Mouse (Mus musculus) myocyte (in vitro differentiated cells): ENCODE data around the gene Adamts18. TPM values are rescaled to one million over a fixed set of nuclear protein-coding genes. Genes with fewer than 3 reads are reported as not detected.
"Not testable (repeated sequence)": the region's sequence is repeated elsewhere in the genome, so short reads cannot be mapped to it uniquely, and the experiment has no call there.

Source experiments
- H3K27me3 ChIP-seq: one replicate; pipeline ENCODE4 v1.6.1; 2011; ENCODE audit not compliant: control insufficient read depth, insufficient read depth, insufficient read length
- H3K36me3 ChIP-seq: one replicate; pipeline ENCODE4 v1.6.1; 2011; ENCODE audit not compliant: control insufficient read depth, insufficient read depth
- H3K4me2 ChIP-seq: one replicate; pipeline ENCODE4 v1.6.1; 2011; ENCODE audit warnings: low read depth, control low read depth
- H3K4me3 ChIP-seq: one replicate; pipeline ENCODE4 v1.5.1; 2011; ENCODE audit warnings: mild to moderate bottlenecking, control low read depth, moderate library complexity
- H3K79me2 ChIP-seq: one replicate; pipeline ENCODE4 v1.6.1; 2011; ENCODE audit not compliant: control insufficient read depth, insufficient read depth
- H3ac ChIP-seq: one replicate; pipeline ENCODE4 v1.6.1; 2011; ENCODE audit not compliant: control insufficient read depth, insufficient read length
- CEBPB ChIP-seq: IDR thresholded peaks from 2 replicates; pipeline ENCODE4 v1.6.1; 2011; ENCODE audit warnings: mild to moderate bottlenecking, moderate library complexity; ENCODE audit not compliant: poor library complexity, insufficient read depth, severe bottlenecking
- E2F4 ChIP-seq: IDR thresholded peaks from one replicate; pipeline ENCODE4 v1.6.1; 2011; ENCODE audit warnings: mild to moderate bottlenecking, control low read depth, moderate library complexity; ENCODE audit not compliant: insufficient read depth
- MAX ChIP-seq: IDR thresholded peaks from one replicate; pipeline ENCODE4 v1.6.1; 2011; ENCODE audit warnings: low read depth, mild to moderate bottlenecking, control low read depth
- MYOD1 ChIP-seq, 3 experiments: IDR thresholded peaks; one replicate each; pipeline ENCODE4 v1.6.1; 2011; ENCODE audit warnings: control low read depth in 2 of 3, low read depth in 2 of 3, mild to moderate bottlenecking in 2 of 3, moderate library complexity in 1 of 3; ENCODE audit not compliant: insufficient read length in 2 of 3, control insufficient read depth in 1 of 3
- MYOG ChIP-seq, 3 experiments: IDR thresholded peaks; one replicate each; pipeline ENCODE4 v1.6.1; 2011; ENCODE audit warnings: control low read depth in 2 of 3, low read depth in 2 of 3, mild to moderate bottlenecking in 2 of 3; ENCODE audit not compliant: insufficient read length in 2 of 3, control insufficient read depth in 1 of 3, insufficient read depth in 1 of 3
- POLR2A ChIP-seq: IDR thresholded peaks from one replicate; pipeline ENCODE4 v1.6.1; 2011; ENCODE audit warnings: low read depth, mild to moderate bottlenecking, control low read depth, moderate library complexity; ENCODE audit not compliant: insufficient read length
- POLR2AphosphoS2 ChIP-seq: IDR thresholded peaks from one replicate; pipeline ENCODE4 v1.6.1; 2011; ENCODE audit warnings: low read depth, control low read depth; ENCODE audit not compliant: insufficient read length
- REST ChIP-seq: IDR thresholded peaks from one replicate; pipeline ENCODE4 v1.6.1; 2011; ENCODE audit warnings: mild to moderate bottlenecking, control low read depth, moderate library complexity; ENCODE audit not compliant: insufficient read depth, insufficient read length
- SRF ChIP-seq: IDR thresholded peaks from one replicate; pipeline ENCODE4 v1.6.1; 2011; ENCODE audit warnings: low read depth; ENCODE audit not compliant: control insufficient read depth, insufficient read length
- TCF12 ChIP-seq: IDR thresholded peaks from one replicate; pipeline ENCODE4 v1.6.1; 2011; ENCODE audit warnings: mild to moderate bottlenecking, control low read depth; ENCODE audit not compliant: poor library complexity, insufficient read depth, severe bottlenecking
- TCF3 ChIP-seq: IDR thresholded peaks from one replicate; pipeline ENCODE4 v1.6.1; 2011; ENCODE audit warnings: low read depth, control low read depth; ENCODE audit not compliant: insufficient read length
- USF1 ChIP-seq: IDR thresholded peaks from one replicate; pipeline ENCODE4 v1.6.1; 2011; ENCODE audit warnings: low read depth, mild to moderate bottlenecking, control low read depth, moderate library complexity
- polyA plus RNA-seq: library from polyadenylated mRNA; unstranded; fragments of >200 nt; fragmentation: generic; extraction: Trizol; gene quantifications from one replicate; pipeline ENCODE4 v1.2.1, GENCODE M21; 2012; ENCODE audit warnings: missing spikeins

The Adamts18 gene
- polyA plus RNA-seq, 1 experiment, result not detected

GRCm38 (mm10) chr8:113803830-113804611 is 44.5 kb downstream of the Adamts18 start:
- Histone ChIP-seq H3ac (no peak overlapping the region), H3K36me3 (no peaks in the 10 kb centered on the region), H3K79me2 (no peaks in the 10 kb centered on the region), H3K27me3 (no peaks in the 10 kb centered on the region), H3K4me3 (no peak overlapping the region), H3K4me2 (peak overlapping the region; percentile 15)
- TF ChIP-seq MAX (no peak), SRF (peak; percentile 53)

GRCm38 (mm10) chr8:113801551-113801950 is 47.0 kb downstream of the Adamts18 start:
- H3K79me2 ChIP-seq, result no peaks in the 10 kb centered on the region
- no peaks in the 10 kb centered on the region for H3K27me3 ChIP-seq
- H3K4me2 ChIP-seq, result no peak overlapping the region
- H3K36me3 ChIP-seq, result no peaks in the 10 kb centered on the region
- no peak overlapping the region for H3ac ChIP-seq
- H3K4me3 ChIP-seq, result no peak overlapping the region
- no peak for TF ChIP-seq CEBPB
- no peak for TF ChIP-seq E2F4
- TF ChIP-seq POLR2A, result no peak
- TF ChIP-seq USF1, result no peak
- no peak for TF ChIP-seq SRF
- TF ChIP-seq TCF12, result no peak
- no peak for TF ChIP-seq MYOG (IDR thresholded peaks at IDR 0.05; ENCODE audit: control insufficient read depth in 1 of 3, insufficient read depth in 1 of 3, insufficient read length in 2 of 3, low read depth in 2 of 3)
- no peak for TF ChIP-seq TCF3

- H3K4me2 ChIP-seq, H3K36me3 ChIP-seq, H3K4me3 ChIP-seq, H3K27me3 ChIP-seq, H3ac ChIP-seq, H3K79me2 ChIP-seq: not testable (repeated sequence)
- TF ChIP-seq MYOG (IDR thresholded peaks at IDR 0.05; ENCODE audit: control insufficient read depth in 1 of 3, insufficient read depth in 1 of 3, insufficient read length in 2 of 3, low read depth in 2 of 3), result peak in 1 of 3 experiments; percentile 8
Observed at GRCm38 (mm10) chr8:113800556-113800955, 48.0 kb downstream of the Adamts18 start.

GRCm38 (mm10) chr8:113799550-113799949 is 49.0 kb downstream of the Adamts18 start:
- H3K27me3 ChIP-seq, result no peaks in the 10 kb centered on the region
- H3K4me3 ChIP-seq, result no peak overlapping the region
- H3K79me2 ChIP-seq, result no peaks in the 10 kb centered on the region
- no peak for TF ChIP-seq POLR2AphosphoS2
- TF ChIP-seq MYOG (IDR thresholded peaks at IDR 0.05; ENCODE audit: control insufficient read depth in 1 of 3, insufficient read depth in 1 of 3, insufficient read length in 2 of 3, low read depth in 2 of 3), result no peak
- TF ChIP-seq MYOD1 (IDR thresholded peaks at IDR 0.05; ENCODE audit: control insufficient read depth in 1 of 3, insufficient read length in 2 of 3, low read depth in 2 of 3), result no peak
- no peak for TF ChIP-seq MAX
- TF ChIP-seq E2F4, result no peak
- TF ChIP-seq TCF12, result no peak
- TF ChIP-seq USF1, result no peak
- TF ChIP-seq POLR2A, result no peak
- no peak for TF ChIP-seq CEBPB
- TF ChIP-seq REST, result no peak
- TF ChIP-seq TCF3, result no peak
- no peak for TF ChIP-seq SRF
- no peak overlapping the region for H3ac ChIP-seq
- no peak overlapping the region for H3K4me2 ChIP-seq
- no peaks in the 10 kb centered on the region for H3K36me3 ChIP-seq

GRCm38 (mm10) chr8:113791856-113792255 is 56.7 kb downstream of the Adamts18 start:
- no peaks in the 10 kb centered on the region for H3K36me3 ChIP-seq
- H3ac ChIP-seq, result no peak overlapping the region
- no peak overlapping the region for H3K4me2 ChIP-seq
- no peaks in the 10 kb centered on the region for H3K27me3 ChIP-seq
- no peak for TF ChIP-seq TCF12
- no peak for TF ChIP-seq POLR2AphosphoS2
- TF ChIP-seq MAX, result no peak
- TF ChIP-seq SRF, result no peak
- TF ChIP-seq MYOG (IDR thresholded peaks at IDR 0.05; ENCODE audit: control insufficient read depth in 1 of 3, insufficient read depth in 1 of 3, insufficient read length in 2 of 3, low read depth in 2 of 3), result no peak
- TF ChIP-seq E2F4, result no peak
- no peak for TF ChIP-seq TCF3
- TF ChIP-seq MYOD1 (IDR thresholded peaks at IDR 0.05; ENCODE audit: control insufficient read depth in 1 of 3, insufficient read length in 2 of 3, low read depth in 2 of 3), result no peak
- no peak for TF ChIP-seq CEBPB
- TF ChIP-seq USF1, result no peak
- no peak for TF ChIP-seq REST
- no peak for TF ChIP-seq POLR2A
- H3K4me3 ChIP-seq, result no peak overlapping the region
- no peaks in the 10 kb centered on the region for H3K79me2 ChIP-seq
